Mouse (Mus musculus): ENCODE data around the gene Mal. TPM values are rescaled to one million over a fixed set of nuclear protein-coding genes. Genes with fewer than 3 reads are reported as not detected.
"Not testable (repeated sequence)": the region's sequence is repeated elsewhere in the genome, so short reads cannot be mapped to it uniquely, and the experiment has no call there.

Gene Mal
- polyA plus RNA-seq, 1 experiment from 2014 or later: 0.54 TPM

DNA sequence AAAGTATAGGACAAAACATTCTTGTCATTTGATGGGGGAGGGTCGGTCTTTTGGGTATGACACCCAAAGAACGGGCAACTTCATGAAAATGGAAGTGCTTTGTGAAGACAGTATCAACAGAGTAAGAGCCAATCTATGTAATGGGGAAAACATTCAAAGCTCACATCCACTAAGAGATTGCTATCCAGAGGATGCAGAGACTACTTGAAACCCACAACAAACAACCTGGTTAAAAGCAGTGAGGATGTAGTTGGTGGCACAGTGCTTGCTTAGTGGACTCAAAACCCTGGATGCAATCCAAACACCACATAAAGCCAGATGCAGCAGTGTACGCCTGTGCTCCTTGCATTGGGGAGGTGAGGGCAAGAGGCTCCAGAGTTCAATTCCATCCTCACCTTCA lies 37.2 kb downstream of the Mal start:
- Histone ChIP-seq H3K4me2 (no peak overlapping the region), H3K9ac (no peak overlapping the region), H3K4me1 (no peaks in the 10 kb centered on the region), H3K27ac (no peak overlapping the region), H3K9me3 (no peaks in the 10 kb centered on the region), H3K36me3 (replicated peaks) (no peaks in the 10 kb centered on the region), H3K4me3 (replicated peaks) (no peak overlapping the region), H3K27me3 (no peaks in the 10 kb centered on the region)
- 88% methylated on average over 3 of the region's 3 CpGs for WGBS
- ATAC-seq (ENCODE audit: low FRiP score): no peak

DNA sequence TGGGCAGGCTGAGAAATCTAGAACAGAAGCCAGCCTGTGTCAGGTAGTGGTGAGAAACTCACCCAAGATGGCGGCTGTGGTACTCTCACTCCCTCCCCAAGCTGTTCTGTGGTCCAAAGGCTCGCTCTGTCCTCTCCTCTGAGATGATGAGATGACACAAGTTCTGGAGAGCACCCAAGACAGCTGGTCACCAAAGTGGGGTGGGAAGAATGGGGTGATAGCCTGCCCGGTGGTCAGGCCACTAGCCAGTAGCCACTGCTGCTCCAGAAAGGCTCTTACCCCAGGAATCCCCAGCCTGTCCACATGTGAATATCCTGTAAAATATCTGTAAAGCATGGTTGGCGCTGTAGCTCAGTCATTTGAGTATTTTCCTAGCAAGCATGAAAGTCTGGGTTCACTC lies 44.2 kb downstream of the Mal start:
- 87% methylated on average over 4 of the region's 4 CpGs for WGBS
- ATAC-seq (ENCODE audit: low FRiP score): no peak
- H3K27ac ChIP-seq: no peak overlapping the region

DNA sequence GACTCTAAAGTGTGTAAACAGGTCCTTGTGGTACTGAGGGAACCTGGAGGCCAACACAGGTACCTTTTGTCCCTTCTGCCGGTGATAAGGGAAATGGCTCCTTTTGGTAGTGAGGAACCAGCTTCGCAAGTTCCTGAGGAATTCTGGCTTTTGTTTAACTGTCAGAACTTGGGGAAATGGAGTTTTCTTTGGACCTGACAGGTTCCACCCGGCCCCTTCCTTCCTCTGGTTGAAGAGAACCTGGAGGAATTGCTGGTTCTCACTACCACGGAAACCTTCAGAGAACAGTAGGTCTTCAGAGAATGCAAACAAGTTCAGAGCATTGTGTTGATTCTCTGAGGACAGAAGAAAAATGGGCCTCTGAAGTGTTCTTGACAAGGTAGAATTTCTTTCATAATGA lies 45.1 kb downstream of the Mal start:
- H3K27ac ChIP-seq: no peak overlapping the region
- no peak overlapping the region for H3K4me3 ChIP-seq (replicated peaks)
- H3K4me2 ChIP-seq: no peak overlapping the region
- no peak overlapping the region for H3K9ac ChIP-seq
- no peaks in the 10 kb centered on the region for H3K27me3 ChIP-seq
- ATAC-seq (ENCODE audit: low FRiP score): no peak
- 87% methylated on average over 4 of the region's 4 CpGs for WGBS
- 0 out of 2 replicates have a peak, but pooled peaks cover 3% of the 10 kb centered on the region for H3K36me3 ChIP-seq (replicated peaks)
- H3K4me1 ChIP-seq: peaks cover 9% of the 10 kb centered on the region
- no peaks in the 10 kb centered on the region for H3K9me3 ChIP-seq

More for the DNA sequence above, 44.2 kb downstream of the Mal start:
- no peak overlapping the region for H3K4me2 ChIP-seq
- H3K4me3 ChIP-seq (replicated peaks): no peak overlapping the region
- H3K27me3 ChIP-seq: no peaks in the 10 kb centered on the region
- H3K9ac ChIP-seq: no peak overlapping the region
- H3K4me1 ChIP-seq: peaks cover 9% of the 10 kb centered on the region
- no peaks in the 10 kb centered on the region for H3K36me3 ChIP-seq (replicated peaks)
- H3K9me3 ChIP-seq: no peaks in the 10 kb centered on the region

DNA sequence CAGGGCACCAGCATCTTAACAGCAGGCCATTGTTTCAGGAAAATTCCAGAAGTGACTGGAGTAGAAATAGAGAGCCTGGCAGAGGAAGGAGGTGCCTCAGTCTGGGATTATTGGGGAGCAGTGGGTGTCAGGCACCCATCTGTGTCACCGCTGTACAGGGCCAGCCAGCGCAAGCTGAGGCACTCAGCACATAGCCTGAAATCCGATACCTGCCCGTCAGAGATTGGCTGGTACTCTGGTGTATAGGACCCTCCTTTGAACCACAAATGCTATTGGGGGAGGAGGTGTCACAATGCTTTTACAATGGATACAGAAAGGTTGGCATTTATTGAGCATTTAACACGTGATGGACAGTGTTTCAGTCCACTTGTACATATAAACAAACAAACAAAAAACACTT lies 47.5 kb downstream of the Mal start:
- Histone ChIP-seq H3K27me3 (no peaks in the 10 kb centered on the region), H3K4me2 (no peak overlapping the region), H3K27ac (no peak overlapping the region), H3K4me1 (peaks cover 9% of the 10 kb centered on the region), H3K9me3 (no peaks in the 10 kb centered on the region), H3K4me3 (replicated peaks) (no peak overlapping the region), H3K36me3 (replicated peaks) (peaks cover 26% of the 10 kb centered on the region), H3K9ac (no peak overlapping the region)
- no peak for ATAC-seq (ENCODE audit: low FRiP score)
- 7% methylated on average over 5 of the region's 5 CpGs for WGBS

DNA sequence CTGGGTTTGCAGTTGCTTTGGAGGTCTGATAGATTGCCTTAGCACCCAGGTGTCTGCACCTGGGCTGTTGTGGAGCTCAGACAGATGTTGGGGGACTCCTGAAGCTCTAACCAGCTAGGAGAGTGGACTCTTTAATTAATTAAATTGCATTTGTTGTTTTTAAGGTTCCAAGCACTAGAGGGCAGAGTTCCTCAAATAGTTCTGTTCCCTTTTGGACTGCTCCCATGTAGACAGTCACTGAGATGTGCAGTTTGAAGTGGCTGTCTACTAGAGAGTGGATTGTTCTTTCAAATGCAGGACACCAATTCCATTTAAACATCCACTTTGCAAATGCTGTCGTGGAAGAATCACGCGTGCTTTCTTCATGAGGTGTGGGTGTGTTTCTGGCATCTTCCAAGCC lies 48.3 kb downstream of the Mal start:
- ATAC-seq (ENCODE audit: low FRiP score): no peak; the same call in 1 of the 2 replicates
- Histone ChIP-seq H3K4me1 (peaks cover 9% of the 10 kb centered on the region), H3K4me2 (no peak overlapping the region), H3K36me3 (replicated peaks) (peaks cover 29% of the 10 kb centered on the region), H3K9me3 (no peaks in the 10 kb centered on the region), H3K27me3 (no peaks in the 10 kb centered on the region), H3K9ac (no peak overlapping the region), H3K4me3 (replicated peaks) (no peak overlapping the region), H3K27ac (no peak overlapping the region)
- WGBS: 38% methylated on average over 3 of the region's 3 CpGs

DNA sequence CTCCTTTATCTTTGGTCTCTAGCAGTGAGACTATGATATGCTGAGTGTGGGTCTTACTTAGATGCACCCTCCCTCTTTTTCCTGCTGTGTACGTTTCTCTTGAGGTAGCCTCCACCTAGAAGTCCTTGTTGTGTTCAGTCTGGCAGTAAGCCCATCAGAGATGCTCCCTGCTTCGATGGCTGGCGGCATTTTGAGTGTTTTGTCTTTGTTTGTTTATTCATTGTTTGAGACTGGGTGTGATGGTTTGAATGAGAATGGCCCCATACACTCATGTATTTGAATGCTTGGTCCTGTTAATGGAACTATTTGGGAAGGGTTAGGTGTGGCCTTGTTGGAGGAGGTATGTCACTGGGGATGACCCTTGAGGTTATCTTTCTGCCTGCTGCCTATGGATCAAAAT lies 51.3 kb downstream of the Mal start:
- ATAC-seq (ENCODE audit: low FRiP score): no peak
- WGBS: 90% methylated on average over 3 of the region's 3 CpGs

DNA sequence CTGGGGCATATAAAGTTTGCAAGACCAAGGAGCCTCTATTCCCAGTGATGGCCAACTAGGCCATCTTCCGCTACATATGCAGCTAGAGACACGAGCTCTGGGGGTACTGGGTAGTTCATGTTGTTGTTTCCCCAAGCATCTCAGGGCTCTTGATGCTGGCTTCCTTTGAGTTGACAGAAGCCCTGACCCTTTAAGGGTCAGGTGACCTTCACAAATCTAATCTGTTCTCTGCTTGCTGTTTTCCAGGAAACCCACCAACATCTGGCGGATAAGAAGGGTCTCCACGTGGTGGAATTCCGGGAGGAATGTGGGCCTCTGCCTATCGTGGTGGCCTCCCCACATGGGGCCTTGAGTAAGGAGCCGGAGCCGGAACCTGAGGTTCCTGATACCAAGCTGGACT lies 53.1 kb downstream of the Mal start:
- H3K27me3 ChIP-seq; ATAC-seq (ENCODE audit: low FRiP score); H3K27ac ChIP-seq; H3K4me1 ChIP-seq; H3K9ac ChIP-seq; H3K4me2 ChIP-seq; H3K9me3 ChIP-seq; H3K4me3 ChIP-seq (replicated peaks): not testable (repeated sequence)
- H3K36me3 ChIP-seq (replicated peaks): peaks cover 72% of the 10 kb centered on the region
- WGBS: 85% methylated on average over 6 of the region's 8 CpGs

More for the DNA sequence above, 51.3 kb downstream of the Mal start:
- no peaks in the 10 kb centered on the region for H3K27me3 ChIP-seq
- H3K36me3 ChIP-seq (replicated peaks): peaks cover 55% of the 10 kb centered on the region
- H3K9me3 ChIP-seq: no peaks in the 10 kb centered on the region
- H3K9ac ChIP-seq: no peak overlapping the region
- H3K27ac ChIP-seq: no peak overlapping the region
- H3K4me1 ChIP-seq: peaks cover 9% of the 10 kb centered on the region
- no peak overlapping the region for H3K4me3 ChIP-seq (replicated peaks)
- H3K4me2 ChIP-seq: no peak overlapping the region

DNA sequence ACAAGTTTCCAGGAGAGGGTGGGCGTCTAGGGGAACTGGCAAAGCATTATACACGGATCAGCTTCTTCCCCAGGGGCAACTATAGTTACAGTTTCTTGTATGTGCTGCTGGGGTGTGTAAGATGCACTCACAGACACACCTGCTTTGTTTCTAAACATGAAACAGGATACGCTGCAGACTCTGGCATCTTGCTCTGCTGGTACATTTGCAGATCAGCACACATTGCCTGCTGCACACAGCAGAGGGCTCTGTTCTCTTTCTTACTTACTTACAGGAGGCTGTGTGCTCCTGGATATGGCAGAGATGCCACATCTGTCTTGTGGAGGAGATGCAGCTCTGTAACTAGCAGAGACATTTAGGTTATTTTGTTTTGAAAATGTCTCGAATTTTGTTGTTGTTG lies 65.7 kb downstream of the Mal start:
- ATAC-seq (ENCODE audit: low FRiP score): no peak
- 84% methylated on average over 4 of the region's 4 CpGs for WGBS
- Histone ChIP-seq H3K9me3 (no peaks in the 10 kb centered on the region), H3K36me3 (replicated peaks) (peaks cover 43% of the 10 kb centered on the region), H3K27ac (no peak overlapping the region), H3K4me1 (peaks cover 19% of the 10 kb centered on the region), H3K4me2 (no peak overlapping the region), H3K9ac (no peak overlapping the region), H3K27me3 (no peaks in the 10 kb centered on the region), H3K4me3 (replicated peaks) (no peak overlapping the region)

DNA sequence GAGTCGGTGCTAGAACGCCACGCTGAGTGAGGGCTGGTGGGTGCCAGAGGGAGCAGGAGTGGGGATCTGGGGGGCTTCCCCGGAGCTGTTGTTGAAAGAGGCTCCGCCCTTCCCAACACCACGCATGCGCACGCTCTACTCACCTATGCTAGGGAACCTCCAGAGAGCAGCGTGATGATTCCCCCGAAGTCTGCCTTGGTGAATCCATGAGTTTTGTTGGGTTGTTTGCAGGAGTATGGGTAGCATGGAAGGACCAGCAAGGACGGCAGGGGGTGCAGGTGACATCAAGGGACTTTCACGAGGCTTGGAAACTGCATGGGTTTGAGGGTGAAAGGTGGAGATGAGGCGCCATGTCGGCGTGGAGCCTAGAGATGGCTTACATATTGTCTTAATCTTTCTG lies 66.3 kb downstream of the Mal start:
- no peaks in the 10 kb centered on the region for H3K27me3 ChIP-seq
- peaks cover 36% of the 10 kb centered on the region for H3K36me3 ChIP-seq (replicated peaks)
- no peak overlapping the region for H3K27ac ChIP-seq
- peaks cover 19% of the 10 kb centered on the region for H3K4me1 ChIP-seq
- 80% methylated on average over 15 of the region's 15 CpGs for WGBS
- no peak overlapping the region for H3K9ac ChIP-seq
- no peak for ATAC-seq (ENCODE audit: low FRiP score)
- H3K4me3 ChIP-seq (replicated peaks): no peak overlapping the region
- no peaks in the 10 kb centered on the region for H3K9me3 ChIP-seq
- H3K4me2 ChIP-seq: no peak overlapping the region

DNA sequence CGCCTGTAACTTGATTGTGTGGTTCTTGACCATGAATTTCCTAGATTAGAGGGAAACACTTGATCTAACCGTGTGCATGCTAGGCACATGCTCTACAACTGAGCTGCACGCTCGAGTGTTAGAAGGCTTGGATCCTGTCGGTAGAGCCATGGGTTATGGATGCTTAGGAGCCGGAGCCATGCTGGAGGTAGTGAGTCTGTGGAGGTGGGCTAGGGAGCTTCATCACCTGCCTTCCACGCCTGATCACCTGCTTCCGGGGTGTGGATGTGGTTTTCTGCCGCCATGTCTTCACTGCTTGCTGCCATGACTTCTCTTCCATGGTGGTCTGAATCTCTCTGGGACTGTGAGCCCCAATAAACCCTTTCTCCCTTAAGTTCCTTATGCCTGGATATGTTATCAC lies 67.6 kb downstream of the Mal start:
- ATAC-seq (ENCODE audit: low FRiP score): no peak
- Histone ChIP-seq H3K36me3 (replicated peaks) (peaks cover 23% of the 10 kb centered on the region), H3K9ac (0 out of 2 replicates have a peak overlapping the region, but pooled peaks have one; percentile 4), H3K4me3 (replicated peaks) (no peak overlapping the region), H3K27me3 (no peaks in the 10 kb centered on the region), H3K9me3 (no peaks in the 10 kb centered on the region), H3K4me1 (peaks cover 22% of the 10 kb centered on the region), H3K27ac (no peak overlapping the region), H3K4me2 (no peak overlapping the region)
- 89% methylated on average over 9 of the region's 9 CpGs for WGBS

DNA sequence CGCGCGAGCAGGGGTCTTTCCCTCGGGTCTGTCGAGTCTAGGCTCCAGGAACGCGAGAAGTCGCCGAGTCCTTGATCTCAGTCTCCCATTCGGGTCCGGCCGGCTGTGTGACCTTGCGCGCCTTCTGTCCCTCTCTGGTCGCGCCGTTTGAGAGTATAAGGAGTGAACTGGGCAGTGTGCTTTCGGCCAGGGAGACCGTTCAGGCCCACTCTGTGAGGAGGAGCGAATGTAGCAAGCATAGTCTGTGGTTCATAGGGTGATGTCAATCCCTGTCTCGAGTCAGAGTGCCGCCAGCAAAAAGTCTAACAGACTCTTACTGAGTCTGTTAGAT lies 69.0 kb downstream of the Mal start:
- Histone ChIP-seq H3K27ac (peak overlapping the region; percentile 87), H3K27me3 (no peaks in the 10 kb centered on the region), H3K4me3 (replicated peaks) (peak overlapping the region; percentile 86), H3K4me1 (peaks cover 26% of the 10 kb centered on the region), H3K9ac (peak overlapping the region; percentile 75), H3K9me3 (no peaks in the 10 kb centered on the region), H3K36me3 (replicated peaks) (peaks cover 13% of the 10 kb centered on the region), H3K4me2 (peak overlapping the region; percentile 84)
- ATAC-seq (ENCODE audit: low FRiP score): no peak; the same call in 1 of the 2 replicates
- under 1% methylated on average over 22 of the region's 22 CpGs for whole genome bisulfite sequencing

DNA sequence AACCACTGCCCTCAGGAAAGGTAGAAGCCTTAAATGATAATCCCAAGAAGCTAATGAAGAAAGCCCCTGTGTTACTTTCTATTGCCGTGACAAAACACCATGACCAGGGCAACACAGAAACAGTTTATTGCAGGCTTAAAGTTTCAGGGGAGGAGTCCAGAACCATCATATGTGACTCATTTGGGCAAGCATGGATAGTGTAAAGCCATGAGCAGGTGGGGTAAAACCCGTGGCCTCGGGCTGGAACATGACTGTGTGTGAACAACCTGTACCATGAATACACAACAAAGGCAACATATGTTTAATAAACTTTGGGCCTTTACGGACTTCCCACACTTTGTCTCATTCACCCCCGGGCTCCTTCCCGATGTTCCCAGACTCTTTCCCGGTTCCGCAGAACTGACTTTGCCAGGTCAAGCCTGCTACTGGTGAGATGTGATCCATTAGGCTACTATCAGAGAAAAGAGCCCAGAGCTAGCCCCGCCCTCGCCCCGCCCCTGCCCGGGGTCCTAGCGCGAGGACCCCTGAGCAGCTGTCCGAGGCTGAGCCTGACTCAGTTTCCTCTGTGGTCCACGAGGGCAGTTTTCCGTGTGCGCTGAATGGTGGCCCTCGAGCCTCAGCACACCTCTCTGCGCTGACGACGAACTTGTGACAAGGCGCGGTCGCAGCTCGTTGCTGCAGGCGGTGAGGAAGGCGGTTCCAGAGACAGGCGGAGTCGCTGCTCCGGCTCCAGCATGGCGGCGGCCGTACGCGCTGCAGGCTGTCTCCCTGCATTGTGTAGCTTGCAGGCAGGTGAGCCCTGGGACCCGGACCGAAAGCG lies 69.6 kb downstream of the Mal start, which contains the start of the genes Zfp661 and Mrps5:
Zfp661 (minus strand) TSS at position 401 of the 820 bp plus-strand sequence.
Mrps5 (plus strand) TSS at position 529 of the 820 bp plus-strand sequence.
- H3K9ac ChIP-seq: peak within 1 kb of the TSS; percentile 75
- H3K27ac ChIP-seq: peak within 1 kb of the TSS; percentile 87
- H3K27me3 ChIP-seq: no peaks in the 10 kb centered on the region
- H3K4me2 ChIP-seq: peak within 1 kb of the TSS; percentile 84
- ATAC-seq (ENCODE audit: low FRiP score): peak; percentile 86
- peaks cover 7% of the 10 kb centered on the region for H3K36me3 ChIP-seq (replicated peaks)
- no peaks in the 10 kb centered on the region for H3K9me3 ChIP-seq
- peak within 1 kb of the TSS; percentile 86 for H3K4me3 ChIP-seq (replicated peaks)
- H3K4me1 ChIP-seq: peaks cover 26% of the 10 kb centered on the region
- WGBS: 4% methylated on average over 39 of the region's 39 CpGs

DNA sequence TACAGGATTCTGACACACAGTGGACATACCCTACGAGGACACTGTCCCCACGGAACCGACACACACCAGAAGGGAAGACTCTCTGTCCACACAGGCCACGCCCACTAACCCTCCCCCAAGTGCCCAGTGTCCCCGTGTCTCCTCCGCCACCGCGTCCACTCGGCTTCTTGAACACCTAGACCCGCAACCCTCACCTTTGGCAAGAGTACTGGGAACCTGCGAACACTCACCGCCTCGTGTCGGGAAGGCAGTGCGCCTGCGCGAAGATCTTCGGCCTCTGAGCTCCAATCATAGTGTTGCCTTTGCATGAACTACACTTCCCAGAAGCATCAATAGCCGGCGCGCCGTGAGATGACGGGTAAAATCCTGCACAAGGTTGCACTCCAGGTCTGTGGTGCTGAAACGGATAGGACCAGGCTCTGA lies 72.0 kb downstream of the Mal start:
- H3K4me1 ChIP-seq: peaks cover 26% of the 10 kb centered on the region
- H3K27ac ChIP-seq: no peak overlapping the region
- peak; percentile 85 for ATAC-seq (ENCODE audit: low FRiP score)
- no peaks in the 10 kb centered on the region for H3K9me3 ChIP-seq
- H3K27me3 ChIP-seq: no peaks in the 10 kb centered on the region
- H3K4me3 ChIP-seq (replicated peaks): peak overlapping the region; percentile 68
- H3K9ac ChIP-seq: peak overlapping the region; percentile 71
- WGBS: under 1% methylated on average over 24 of the region's 24 CpGs
- peaks cover 11% of the 10 kb centered on the region; the same call in 1 of the 2 replicates for H3K36me3 ChIP-seq (replicated peaks)
- H3K4me2 ChIP-seq: peak overlapping the region; percentile 79
